Mouse (Mus musculus) cortical plate, adult 2 months (tissue): Measurements from ENCODE around the gene Mybph. TPM values are rescaled to one million over a fixed set of nuclear protein-coding genes. Genes with fewer than 3 reads are reported as not detected.
"Not testable (repeated sequence)": the region's sequence is repeated elsewhere in the genome, so short reads cannot be mapped to it uniquely, and the experiment has no call there.

Experiments
- H3K27ac ChIP-seq: fragments of 200-500 bp; 2 replicates; pipeline ENCODE4 v1.5.1; 2012; ENCODE audit warnings: low read length, control low read depth, inconsistent platforms; ENCODE audit not compliant: insufficient read depth
- H3K4me1 ChIP-seq: fragments of 200-500 bp; 2 replicates; pipeline ENCODE4 v1.6.1; 2011; ENCODE audit warnings: low read length; ENCODE audit not compliant: control insufficient read depth, insufficient read depth
- H3K4me3 ChIP-seq: fragments of 200-500 bp; 2 replicates; pipeline ENCODE4 v1.5.1; 2011; ENCODE audit warnings: mild to moderate bottlenecking, low read length, control low read depth; ENCODE audit not compliant: insufficient read depth
- CTCF ChIP-seq: fragments of 200-500 bp; IDR thresholded peaks from 2 replicates; pipeline ENCODE4 v1.5.1; 2011; ENCODE audit warnings: mild to moderate bottlenecking, control low read depth, low read length; ENCODE audit not compliant: insufficient read depth; ENCODE audit errors: extremely low read depth
- POLR2A ChIP-seq: fragments of 200-500 bp; IDR thresholded peaks from 2 replicates; pipeline ENCODE4 v1.6.1; 2011; ENCODE audit warnings: mild to moderate bottlenecking, low read length, control low read depth; ENCODE audit not compliant: insufficient read depth; ENCODE audit errors: extremely low read depth
- polyA plus RNA-seq: library from polyadenylated mRNA; depleted of rRNA; stranded (reverse); fragments of >200 nt; gene quantifications from 2 replicates; pipeline ENCODE4 v1.2.3, GENCODE M21; 2012; rRNA removed

The Mybph gene
- polyA plus RNA-seq, 1 experiment = 0.23 TPM

DNA sequence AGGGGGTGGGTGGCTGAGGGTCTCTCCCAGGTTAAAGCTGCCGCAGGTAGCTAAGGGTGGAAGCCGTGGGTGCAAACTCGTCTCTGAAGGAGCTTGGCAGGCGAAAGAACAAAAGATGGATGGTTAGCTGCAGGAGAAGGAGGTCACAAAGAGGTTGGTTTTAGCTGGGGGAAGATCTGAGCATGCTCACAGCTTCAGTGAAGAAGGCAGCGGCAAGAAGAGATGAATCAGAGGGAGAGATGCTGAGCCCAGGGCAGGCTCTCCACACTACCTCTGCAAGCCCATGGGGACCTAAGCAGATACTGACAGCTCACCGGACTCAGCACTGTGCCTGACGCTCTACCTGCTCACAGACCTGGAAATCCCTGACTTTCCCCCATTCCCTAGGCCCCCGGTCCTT lies 48.0 kb downstream of the Mybph start:
- Histone ChIP-seq H3K4me1 (peaks cover 4% of the 10 kb centered on the region), H3K4me3 (no peak overlapping the region), H3K27ac (0 out of 2 replicates have a peak overlapping the region, but pooled peaks have one; percentile 32)
- no peak for TF ChIP-seq CTCF
- TF ChIP-seq POLR2A = peak; percentile 53; the same call in 1 of the 2 replicates

DNA sequence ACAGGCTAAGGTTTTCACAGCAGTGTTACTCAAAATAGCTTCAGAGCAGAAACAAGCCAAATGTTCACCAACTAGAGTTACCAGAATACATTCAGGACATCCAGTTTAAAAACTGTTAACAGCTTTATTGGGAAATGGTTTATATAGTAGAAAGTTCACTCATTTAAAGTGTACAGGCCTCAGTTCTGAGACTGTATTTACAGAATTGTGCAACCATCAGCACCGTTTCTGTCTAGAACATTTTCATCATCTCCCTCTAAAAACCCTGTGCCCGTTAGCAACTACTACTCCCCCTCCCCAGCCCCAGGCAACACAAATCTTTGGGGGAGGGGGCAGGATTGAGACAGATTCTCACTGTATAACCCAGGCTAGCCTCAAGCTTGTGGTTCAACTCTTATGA lies 49.0 kb downstream of the Mybph start:
- no peak overlapping the region for H3K27ac ChIP-seq
- peaks cover 4% of the 10 kb centered on the region for H3K4me1 ChIP-seq
- TF ChIP-seq CTCF = no peak
- TF ChIP-seq POLR2A = no peak
- H3K4me3 ChIP-seq = no peak overlapping the region

- no peak overlapping the region for H3K27ac ChIP-seq
Observed at GRCm38 (mm10) chr1:134243505-134243904, 50.3 kb downstream of the Mybph start.

GRCm38 (mm10) chr1:134243948-134244914 lies 51.0 kb downstream of the Mybph start:
- no peak overlapping the region for H3K27ac ChIP-seq
- no peak for TF ChIP-seq POLR2A
- peak; percentile 80 for TF ChIP-seq CTCF
- 0 out of 2 replicates have a peak, but pooled peaks cover 1% of the 10 kb centered on the region for H3K4me1 ChIP-seq
- no peak overlapping the region for H3K4me3 ChIP-seq

More at GRCm38 (mm10) chr1:134243505-134243904, 50.3 kb downstream of the Mybph start:
- peaks cover 4% of the 10 kb centered on the region for H3K4me1 ChIP-seq
- TF ChIP-seq CTCF = no peak
- no peak for TF ChIP-seq POLR2A
- no peak overlapping the region for H3K4me3 ChIP-seq

DNA sequence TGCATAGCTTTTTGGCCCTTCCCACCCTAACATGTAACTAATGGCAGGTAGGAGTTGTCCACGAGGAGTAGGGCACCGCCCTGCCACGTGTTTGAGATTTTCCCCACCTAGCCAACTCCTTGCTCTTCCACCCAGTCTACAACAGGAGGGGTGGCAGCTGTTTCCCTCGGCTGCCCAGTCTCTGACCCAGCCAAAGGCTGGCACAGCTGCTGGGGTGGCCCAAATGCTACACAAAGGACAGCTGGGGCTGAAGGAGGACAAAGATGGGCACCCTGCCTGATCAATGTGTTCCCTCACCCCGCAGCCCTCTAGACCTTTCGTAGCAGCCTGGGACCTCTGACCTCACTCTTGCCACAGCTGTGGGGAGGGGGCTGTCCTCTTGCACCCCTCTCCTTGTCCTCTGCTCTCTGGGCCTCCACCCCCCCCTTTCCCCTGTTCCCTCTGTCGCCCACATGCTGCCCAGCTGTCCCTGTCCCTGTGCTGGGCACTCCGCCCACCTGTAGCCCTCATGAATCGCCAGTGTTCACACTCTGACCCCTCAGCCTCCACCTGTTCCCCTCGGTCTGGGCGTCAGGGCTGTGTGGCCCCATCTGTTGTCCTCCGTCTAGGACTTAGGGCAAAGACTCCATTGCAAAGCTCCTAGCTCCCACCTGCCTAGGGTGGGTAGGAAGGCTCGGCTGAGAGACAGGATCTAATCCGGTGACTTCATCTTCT lies 51.9 kb downstream of the Mybph start:
- TF ChIP-seq CTCF (no peak), POLR2A (no peak)
- H3K27ac ChIP-seq = no peak overlapping the region

DNA sequence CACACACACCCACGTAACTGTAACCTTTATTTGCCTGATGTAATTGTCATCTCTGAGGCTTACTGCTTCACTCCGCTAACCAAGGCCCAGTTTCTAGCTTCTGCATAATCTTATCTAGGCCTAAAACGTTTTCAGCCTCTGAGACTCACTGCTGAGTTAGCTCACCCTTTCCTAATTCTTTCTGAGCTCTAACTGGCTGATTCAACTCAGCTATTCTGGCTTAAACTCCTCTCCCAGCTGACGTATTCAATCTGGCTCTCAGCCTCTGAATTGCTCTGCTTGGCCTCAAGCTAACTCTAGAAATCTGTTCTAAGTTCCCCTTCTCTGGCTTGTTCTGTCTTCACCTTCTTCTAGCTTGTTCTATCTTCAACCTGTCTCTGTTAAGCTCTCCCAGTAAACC lies 53.3 kb downstream of the Mybph start:
- H3K27ac ChIP-seq = no peak overlapping the region
- H3K4me1 ChIP-seq = no peaks in the 10 kb centered on the region
- TF ChIP-seq CTCF = no peak
- TF ChIP-seq POLR2A = no peak
- H3K4me3 ChIP-seq = no peak overlapping the region

More for the DNA sequence above, 51.9 kb downstream of the Mybph start:
- H3K4me3 ChIP-seq = no peak overlapping the region
- 0 out of 2 replicates have a peak, but pooled peaks cover 1% of the 10 kb centered on the region for H3K4me1 ChIP-seq

DNA sequence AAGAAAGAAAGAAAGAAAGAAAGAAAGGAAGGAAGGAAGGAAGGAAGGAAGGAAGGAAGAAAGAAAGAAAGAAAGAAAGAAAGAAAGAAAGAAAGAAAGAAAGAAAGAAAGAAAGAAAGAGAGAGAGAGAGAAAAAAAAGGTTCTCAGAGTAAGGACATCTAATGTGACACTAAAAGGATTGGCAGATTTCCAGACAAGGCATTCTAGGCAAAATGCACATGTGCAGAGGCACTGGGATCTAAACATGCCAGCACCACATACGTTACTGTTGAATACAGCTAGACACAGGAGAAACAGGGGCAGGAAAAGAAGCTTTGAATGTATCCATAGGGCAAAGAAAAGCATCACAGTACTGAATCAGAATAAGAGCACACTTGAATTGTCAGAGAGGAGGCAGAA lies 56.4 kb downstream of the Mybph start:
- H3K4me3 ChIP-seq, H3K4me1 ChIP-seq, H3K27ac ChIP-seq: not testable (repeated sequence)

Other genes with a start within 250 kb of the Mybph start
- 11.4 and 13.7 TPM in 2 replicates for gene Fmod, start 156.2 kb upstream of the Mybph start, polyA plus RNA-seq
- 16.0 and 19.8 TPM in 2 replicates for gene Btg2, start 114.3 kb upstream of the Mybph start, polyA plus RNA-seq
- gene Chit1, start 82.2 kb upstream of the Mybph start, polyA plus RNA-seq = 0.13 and 0.19 TPM in 2 replicates
- gene Chil1, start 11.3 kb upstream of the Mybph start, polyA plus RNA-seq = 18.0 and 18.1 TPM in 2 replicates
- 154 and 161 TPM in 2 replicates for gene Adora1, start 42.0 kb downstream of the Mybph start, polyA plus RNA-seq
- 0.08 and 0.13 TPM in 2 replicates for gene Myog, start 96.5 kb downstream of the Mybph start, polyA plus RNA-seq
- gene Ppfia4, start 139.5 kb downstream of the Mybph start, polyA plus RNA-seq = 52.6 and 59.5 TPM in 2 replicates
- 56.2 and 62.5 TPM in 2 replicates for gene Tmem183a, start 168.5 kb downstream of the Mybph start, polyA plus RNA-seq
- gene 4933406M09Rik, start 192.5 kb downstream of the Mybph start, polyA plus RNA-seq = not detected in 2 replicates
- gene Cyb5r1, start 212.1 kb downstream of the Mybph start, polyA plus RNA-seq = 14.3 and 15.4 TPM in 2 replicates
- 59.2 and 59.7 TPM in 2 replicates for gene Adipor1, start 221.9 kb downstream of the Mybph start, polyA plus RNA-seq